Mouse (Mus musculus) liver, embryonic 11.5 days (tissue): ENCODE data around the gene Prex1. TPM values are rescaled to one million over a fixed set of nuclear protein-coding genes. Genes with fewer than 3 reads are reported as not detected.

Experiments
- ATAC-seq: fragments of 200-750 bp; cut with Nextera tagmentation; replicated peaks from 2 replicates; pipeline ENCODE4 v1.8.0; 2017; ENCODE audit warnings: moderate number of reproducible peaks, mild to moderate bottlenecking, moderate TSS enrichment, moderate library complexity; ENCODE audit not compliant: low FRiP score
- DNase-seq: peaks from one replicate; pipeline ENCODE4 v3.0.0-alpha.2; 2017; ENCODE audit warnings: low spot score
- H3K27ac ChIP-seq: fragments of 300-500 bp; sonication (generic); 2 replicates; pipeline ENCODE4 v1.5.1; 2014; ENCODE audit warnings: mild to moderate bottlenecking, low read depth, low read length, control low read depth
- H3K27me3 ChIP-seq: fragments of 300-500 bp; sonication (generic); replicated peaks from 2 replicates; pipeline ENCODE4 v1.6.1; 2014; ENCODE audit warnings: low read length, mixed read lengths; ENCODE audit not compliant: control insufficient read depth, insufficient read depth
- H3K36me3 ChIP-seq: fragments of 300-500 bp; sonication (generic); 2 replicates; pipeline ENCODE4 v1.6.1; 2014; ENCODE audit warnings: mild to moderate bottlenecking, low read length, moderate library complexity, mixed read lengths; ENCODE audit not compliant: control insufficient read depth, insufficient read depth
- H3K4me1 ChIP-seq: fragments of 300-500 bp; sonication (generic); replicated peaks from 2 replicates; pipeline ENCODE4 v1.6.1; 2014; ENCODE audit warnings: low read length, mixed read lengths; ENCODE audit not compliant: control insufficient read depth, insufficient read depth
- H3K4me2 ChIP-seq: fragments of 300-500 bp; sonication (generic); 2 replicates; pipeline ENCODE4 v1.6.1; 2014; ENCODE audit warnings: mild to moderate bottlenecking, control low read depth, moderate library complexity
- H3K4me3 ChIP-seq: fragments of 300-500 bp; sonication (generic); 2 replicates; pipeline ENCODE4 v1.5.1; 2014; ENCODE audit warnings: low read depth, low read length, control low read depth
- H3K9ac ChIP-seq: fragments of 300-500 bp; sonication (generic); 2 replicates; pipeline ENCODE4 v1.6.1; 2014; ENCODE audit warnings: low read depth, low read length, control low read depth
- H3K9me3 ChIP-seq: fragments of 300-500 bp; sonication (generic); 2 replicates; pipeline ENCODE4 v1.6.1; 2016; ENCODE audit warnings: low read length, inconsistent platforms, mixed read lengths; ENCODE audit not compliant: control insufficient read depth
- WGBS: fragments of 180-500 bp; shearing (Covaris S2); extraction: QIAGEN DNeasy Blood & Tissue Kit; methylation state at CpG from one replicate; pipeline ENCODE4 v1.1.7; 2014; 5-methylcytosine and 5-hydroxymethylcytosine counted together
- polyA plus RNA-seq: library from polyadenylated mRNA; unstranded; fragments of >200 nt; fragmentation: Nextera tagmentation; extraction: Ambion mirVana; gene quantifications from 2 replicates; pipeline ENCODE4 v1.2.1, GENCODE M21; 2014

Prex1 gene
- polyA plus RNA-seq, 1 experiment from 2014 or later = 16.1 TPM

- no peak for ATAC-seq
- Histone ChIP-seq H3K9me3 (no peaks in the 10 kb centered on the region), H3K4me1 (peaks cover 3% of the 10 kb centered on the region), H3K27ac (no peak overlapping the region), H3K27me3 (no peaks in the 10 kb centered on the region), H3K4me3 (no peak overlapping the region), H3K36me3 (peaks cover 2% of the 10 kb centered on the region; the same call in 1 of the 2 replicates), H3K9ac (no peak overlapping the region), H3K4me2 (no peak overlapping the region)
- 80% methylated on average over 17 of the region's 17 CpGs for WGBS
- no peak for DNase-seq
These were observed 76.6 kb downstream of the Prex1 start for GRCm38 (mm10) chr2:166636867-166637672.

GRCm38 (mm10) chr2:166635521-166635920 is 78.1 kb downstream of the Prex1 start:
- Histone ChIP-seq H3K27ac (no peak overlapping the region), H3K36me3 (0 out of 2 replicates have a peak, but pooled peaks cover 2% of the 10 kb centered on the region), H3K4me1 (peaks cover 5% of the 10 kb centered on the region), H3K9ac (no peak overlapping the region), H3K27me3 (no peaks in the 10 kb centered on the region), H3K4me3 (no peak overlapping the region), H3K9me3 (no peaks in the 10 kb centered on the region), H3K4me2 (no peak overlapping the region)
- ATAC-seq (no peak), DNase-seq (no peak)
- 89% methylated on average over 10 of the region's 10 CpGs for WGBS

GRCm38 (mm10) chr2:166632571-166633361 is 80.9 kb downstream of the Prex1 start:
- 0 out of 2 replicates have a peak, but pooled peaks have one; percentile 50 for ATAC-seq
- no peaks in the 10 kb centered on the region for H3K36me3 ChIP-seq
- H3K9me3 ChIP-seq = no peaks in the 10 kb centered on the region
- no peaks in the 10 kb centered on the region for H3K27me3 ChIP-seq
- peaks cover 5% of the 10 kb centered on the region for H3K4me1 ChIP-seq
- DNase-seq = no peak
- H3K4me3 ChIP-seq = no peak overlapping the region
- no peak overlapping the region for H3K4me2 ChIP-seq
- WGBS = 80% methylated on average over 13 of the region's 13 CpGs
- H3K9ac ChIP-seq = no peak overlapping the region
- no peak overlapping the region for H3K27ac ChIP-seq

GRCm38 (mm10) chr2:166631621-166632171 is 81.9 kb downstream of the Prex1 start:
- Histone ChIP-seq H3K4me3 (no peak overlapping the region), H3K27ac (no peak overlapping the region), H3K36me3 (no peaks in the 10 kb centered on the region; the same call in 1 of the 2 replicates), H3K9ac (no peak overlapping the region), H3K4me2 (no peak overlapping the region), H3K27me3 (no peaks in the 10 kb centered on the region), H3K9me3 (no peaks in the 10 kb centered on the region), H3K4me1 (peaks cover 5% of the 10 kb centered on the region)
- WGBS = 80% methylated on average over 10 of the region's 10 CpGs
- DNase-seq (no peak), ATAC-seq (no peak)

- Histone ChIP-seq H3K4me1 (peaks cover 5% of the 10 kb centered on the region), H3K27ac (no peak overlapping the region), H3K4me2 (no peak overlapping the region), H3K36me3 (no peaks in the 10 kb centered on the region; the same call in 1 of the 2 replicates), H3K9ac (no peak overlapping the region), H3K9me3 (no peaks in the 10 kb centered on the region), H3K4me3 (no peak overlapping the region), H3K27me3 (no peaks in the 10 kb centered on the region)
- ATAC-seq (no peak), DNase-seq (no peak)
- WGBS = 88% methylated on average over 5 of the region's 5 CpGs
These were observed 82.4 kb downstream of the Prex1 start for GRCm38 (mm10) chr2:166631189-166631588.

GRCm38 (mm10) chr2:166629941-166630674 is 83.5 kb downstream of the Prex1 start:
- H3K9me3 ChIP-seq = no peaks in the 10 kb centered on the region
- H3K4me2 ChIP-seq = no peak overlapping the region
- 71% methylated on average over 17 of the region's 17 CpGs for WGBS
- no peaks in the 10 kb centered on the region for H3K27me3 ChIP-seq
- no peak for DNase-seq
- no peaks in the 10 kb centered on the region; the same call in 1 of the 2 replicates for H3K36me3 ChIP-seq
- no peak overlapping the region for H3K9ac ChIP-seq
- no peak overlapping the region for H3K27ac ChIP-seq
- peak; percentile 38; the same call in 1 of the 2 replicates for ATAC-seq
- H3K4me1 ChIP-seq = peaks cover 10% of the 10 kb centered on the region
- H3K4me3 ChIP-seq = no peak overlapping the region

- no peak for DNase-seq
- Histone ChIP-seq H3K27me3 (no peaks in the 10 kb centered on the region), H3K36me3 (no peaks in the 10 kb centered on the region; the same call in 1 of the 2 replicates), H3K4me3 (no peak overlapping the region), H3K4me1 (peaks cover 16% of the 10 kb centered on the region), H3K27ac (no peak overlapping the region), H3K9me3 (no peaks in the 10 kb centered on the region), H3K4me2 (no peak overlapping the region), H3K9ac (no peak overlapping the region)
- 93% methylated on average over 6 of the region's 6 CpGs for WGBS
- ATAC-seq = no peak
These were observed 86.1 kb downstream of the Prex1 start for GRCm38 (mm10) chr2:166627578-166627977.

GRCm38 (mm10) chr2:166625219-166625618 is 88.4 kb downstream of the Prex1 start:
- WGBS = 57% methylated on average over 11 of the region's 11 CpGs
- Histone ChIP-seq H3K36me3 (no peaks in the 10 kb centered on the region; the same call in 1 of the 2 replicates), H3K27ac (no peak overlapping the region), H3K9me3 (no peaks in the 10 kb centered on the region), H3K4me2 (no peak overlapping the region), H3K4me1 (peaks cover 31% of the 10 kb centered on the region), H3K9ac (no peak overlapping the region), H3K4me3 (no peak overlapping the region), H3K27me3 (no peaks in the 10 kb centered on the region)
- no peak for DNase-seq
- ATAC-seq = no peak
